Mouse (Mus musculus): ENCODE measurements around the gene Cyp4f18.

DNA sequence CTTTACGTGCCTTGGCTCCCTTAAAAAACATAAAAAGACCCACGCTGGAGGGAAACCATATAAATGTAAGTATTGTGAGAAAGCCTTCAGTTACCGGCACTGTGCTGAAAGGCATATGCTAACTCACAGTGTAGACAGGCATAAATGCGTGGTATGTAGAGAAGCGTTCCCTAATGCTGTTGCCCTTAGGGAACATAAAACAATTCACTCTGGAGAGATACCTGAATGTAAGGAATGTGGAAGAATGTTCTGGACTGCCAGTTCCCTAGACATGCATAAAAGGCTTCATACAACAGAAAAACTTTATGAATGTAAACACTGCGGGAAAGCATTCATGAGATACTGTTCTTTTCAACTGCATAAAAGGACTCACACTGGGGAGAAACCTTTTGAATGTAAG lies 41.3 kb downstream of the Cyp4f18 start:
- TF ChIP-seq GATA1 (IDR thresholded peaks at IDR 0.05; ENCODE audit: low read length) (no peak), TAL1 (IDR thresholded peaks at IDR 0.05; ENCODE audit: low read length) (no peak)
